Mouse (Mus musculus) lung, postnatal 0 days (tissue): Measurements from ENCODE around the gene Kif5c.

Experiments
- CTCF ChIP-seq: IDR thresholded peaks from 2 replicates; pipeline ENCODE4 v1.5.1; 2016; ENCODE audit warnings: antibody characterized with exemption, mild to moderate bottlenecking
- EP300 ChIP-seq: IDR thresholded peaks from 2 replicates; pipeline ENCODE4 v1.6.1; 2016; ENCODE audit warnings: antibody characterized with exemption, mild to moderate bottlenecking, control low read depth

DNA sequence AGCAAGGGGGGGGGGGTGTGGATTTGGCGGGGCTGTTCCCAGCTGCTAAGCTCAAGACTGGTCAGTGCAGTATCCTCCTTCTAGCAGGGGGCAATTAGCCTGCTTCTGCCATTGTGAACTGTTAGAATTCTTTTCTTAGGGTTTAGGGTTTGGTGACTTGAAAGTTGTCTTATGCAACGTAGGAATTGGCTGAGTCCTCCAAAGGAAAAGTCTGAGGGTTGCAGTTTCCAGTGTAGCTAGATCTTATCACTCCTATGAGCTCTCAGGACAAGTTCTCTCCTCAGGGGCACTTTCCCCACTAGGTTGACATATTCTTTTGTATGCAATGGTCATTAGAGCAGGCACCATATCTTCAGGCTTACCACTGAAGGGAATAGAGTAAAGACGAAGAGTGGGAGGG, 169.5 kb downstream of the Kif5c start:
- no peak for TF ChIP-seq CTCF
- TF ChIP-seq EP300: no peak
